Mouse (Mus musculus) right cerebral cortex, adult 2 months (tissue): ENCODE data around the gene Mrpl4.

Experiments
- DNase-seq, 2 experiments: peaks; one replicate each; pipeline ENCODE4 v3.0.0; 2021 to 2022; ENCODE audit warnings: low spot score in 2 of 2

Mrpl4 gene

GRCm38 (mm10) chr9:21017177-21017575 is 14.6 kb downstream of the Mrpl4 start:
- DNase-seq, result no peak

- DNase-seq, result no peak
Observed at GRCm38 (mm10) chr9:21018600-21018999, 16.1 kb downstream of the Mrpl4 start.

GRCm38 (mm10) chr9:21021363-21021762 is 18.8 kb downstream of the Mrpl4 start:
- no peak for DNase-seq

GRCm38 (mm10) chr9:21022288-21022687 is 19.8 kb downstream of the Mrpl4 start:
- no peak for DNase-seq

- DNase-seq, result no peak
Observed at GRCm38 (mm10) chr9:21022726-21023125, 20.2 kb downstream of the Mrpl4 start.

- no peak for DNase-seq
Observed at GRCm38 (mm10) chr9:21025258-21025810, 22.8 kb downstream of the Mrpl4 start.

GRCm38 (mm10) chr9:21026849-21027248 is 24.3 kb downstream of the Mrpl4 start:
- no peak for DNase-seq

- DNase-seq, result no peak
Observed at GRCm38 (mm10) chr9:21027774-21028290, 25.3 kb downstream of the Mrpl4 start.

GRCm38 (mm10) chr9:21028560-21029110 is 26.1 kb downstream of the Mrpl4 start:
- DNase-seq, result no peak

GRCm38 (mm10) chr9:21029291-21030054 is 26.9 kb downstream of the Mrpl4 start, which contains the start of gene Icam4:
TSS of gene Icam4 (plus strand) at chr9:21029373.
- DNase-seq, result peak; percentile 75 to 80

GRCm38 (mm10) chr9:21030055-21030600 is 27.6 kb downstream of the Mrpl4 start:
- DNase-seq, result no peak

- DNase-seq, result peak; percentile 84 to 85
Observed at GRCm38 (mm10) chr9:21030781-21031250, 28.3 kb downstream of the Mrpl4 start.

GRCm38 (mm10) chr9:21031251-21031895 is 28.8 kb downstream of the Mrpl4 start:
- peak; percentile 83 to 85 for DNase-seq

- DNase-seq, result peak; percentile 86 to 88
Observed at GRCm38 (mm10) chr9:21031896-21032351, 29.4 kb downstream of the Mrpl4 start, which contains the start of gene Icam5. TSS of gene Icam5 (plus strand) at chr9:21032073.

- peak in 1 of 2 experiments; percentile 10 for DNase-seq
Observed at GRCm38 (mm10) chr9:21032491-21032890, 30.0 kb downstream of the Mrpl4 start.

- peak; percentile 73 to 78 for DNase-seq
Observed at GRCm38 (mm10) chr9:21033136-21033535, 30.6 kb downstream of the Mrpl4 start.

- DNase-seq, result peak in 1 of 2 experiments; percentile 16
Observed at GRCm38 (mm10) chr9:21034481-21035085, 32.0 kb downstream of the Mrpl4 start.

- peak; percentile 30 to 38 for DNase-seq
Observed at GRCm38 (mm10) chr9:21035586-21035985, 33.0 kb downstream of the Mrpl4 start.

GRCm38 (mm10) chr9:21036161-21036560 is 33.6 kb downstream of the Mrpl4 start:
- DNase-seq, result peak in 1 of 2 experiments; percentile 22

- DNase-seq, result peak in 1 of 2 experiments; percentile 20
Observed at GRCm38 (mm10) chr9:21036666-21037065, 34.1 kb downstream of the Mrpl4 start.

- DNase-seq, result peak in 1 of 2 experiments; percentile 21
Observed at GRCm38 (mm10) chr9:21037481-21037891, 34.9 kb downstream of the Mrpl4 start.
